Mouse (Mus musculus) midbrain, postnatal 0 days (tissue): ENCODE measurements at regions not wholly inside any gene's neighbourhood (a gene's known extent, or its start where the extent isn't known, plus 50 kb on each side); places are given as distances from the start of the nearest gene placed in this dataset.
A peak's percentile ranks its signal among the peaks of the same experiment; 100 is the strongest.

ENCODE experiments used
- ATAC-seq: fragments of 200-750 bp; cut with Nextera tagmentation; 2 replicates; pipeline ENCODE4 v1.8.0; 2017; ENCODE audit warnings: moderate number of reproducible peaks, mild to moderate bottlenecking, moderate TSS enrichment, moderate library complexity; ENCODE audit not compliant: low FRiP score
- DNase-seq: peaks from one replicate; pipeline ENCODE4 v3.0.0-alpha.2; 2015; ENCODE audit warnings: low spot score
- H3K27ac ChIP-seq: fragments of 300-500 bp; sonication (generic); 2 replicates; pipeline ENCODE4 v1.5.1; 2014; ENCODE audit warnings: low read depth, mild to moderate bottlenecking, low read length, mixed read lengths
- H3K27me3 ChIP-seq: fragments of 300-500 bp; sonication (generic); 2 replicates; pipeline ENCODE4 v1.6.1; 2014; ENCODE audit warnings: low read length, control low read depth, mixed read lengths; ENCODE audit not compliant: insufficient read depth
- H3K36me3 ChIP-seq: fragments of 300-500 bp; sonication (generic); 2 replicates; pipeline ENCODE4 v1.6.1; 2014; ENCODE audit warnings: low read length, control low read depth, mixed read lengths; ENCODE audit not compliant: insufficient read depth
- H3K4me1 ChIP-seq: fragments of 300-500 bp; sonication (generic); 2 replicates; pipeline ENCODE4 v1.6.1; 2014; ENCODE audit warnings: mild to moderate bottlenecking, control low read depth, antibody characterized with exemption, low read length, mixed read lengths; ENCODE audit not compliant: insufficient read depth
- H3K4me2 ChIP-seq: fragments of 300-500 bp; sonication (generic); 2 replicates; pipeline ENCODE4 v1.6.1; 2014; ENCODE audit warnings: low read depth, mild to moderate bottlenecking, low read length, mixed read lengths; ENCODE audit not compliant: poor library complexity, severe bottlenecking
- H3K4me3 ChIP-seq: fragments of 300-500 bp; sonication (generic); 2 replicates; pipeline ENCODE4 v1.5.1; 2014; ENCODE audit warnings: low read depth, mild to moderate bottlenecking, low read length, moderate library complexity
- H3K9ac ChIP-seq: fragments of 300-500 bp; sonication (generic); replicated peaks from 2 replicates; pipeline ENCODE4 v1.6.1; 2014; ENCODE audit warnings: mild to moderate bottlenecking, low read length, moderate library complexity, mixed read lengths; ENCODE audit not compliant: poor library complexity, severe bottlenecking
- H3K9me3 ChIP-seq: fragments of 300-500 bp; sonication (generic); 2 replicates; pipeline ENCODE4 v1.6.1; 2016; ENCODE audit warnings: low read length, control low read depth
- CTCF ChIP-seq: IDR thresholded peaks from 2 replicates; pipeline ENCODE4 v1.5.1; 2016; ENCODE audit warnings: antibody characterized with exemption, mild to moderate bottlenecking
- WGBS: fragments of 180-500 bp; shearing (Covaris S2); extraction: QIAGEN DNeasy Blood & Tissue Kit; methylation state at CpG from one replicate; pipeline ENCODE4 v1.1.7; 2014; 5-methylcytosine and 5-hydroxymethylcytosine counted together

DNA sequence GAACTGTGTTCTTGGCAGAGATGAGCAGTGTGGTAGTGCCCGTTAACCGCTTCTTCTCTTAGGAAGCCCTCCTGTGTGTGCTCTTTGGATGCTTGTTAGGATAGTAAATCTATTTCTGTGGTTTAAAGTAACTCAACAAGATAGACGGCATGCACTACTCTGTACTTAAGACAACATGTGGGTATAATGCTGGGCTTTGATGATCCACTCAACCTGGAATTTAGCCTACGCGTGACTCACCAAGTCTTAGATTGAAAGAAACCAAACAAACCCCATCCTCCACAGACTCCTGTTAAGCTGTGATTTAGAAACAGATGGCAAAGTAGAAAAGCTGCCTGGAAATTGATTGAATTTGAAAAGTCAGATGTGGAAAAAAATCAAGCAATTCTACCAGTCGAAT is 673.5 kb downstream of the Olfm4 start:
- no peak for DNase-seq
- WGBS, result 75% methylated on average over 6 of the region's 6 CpGs

DNA sequence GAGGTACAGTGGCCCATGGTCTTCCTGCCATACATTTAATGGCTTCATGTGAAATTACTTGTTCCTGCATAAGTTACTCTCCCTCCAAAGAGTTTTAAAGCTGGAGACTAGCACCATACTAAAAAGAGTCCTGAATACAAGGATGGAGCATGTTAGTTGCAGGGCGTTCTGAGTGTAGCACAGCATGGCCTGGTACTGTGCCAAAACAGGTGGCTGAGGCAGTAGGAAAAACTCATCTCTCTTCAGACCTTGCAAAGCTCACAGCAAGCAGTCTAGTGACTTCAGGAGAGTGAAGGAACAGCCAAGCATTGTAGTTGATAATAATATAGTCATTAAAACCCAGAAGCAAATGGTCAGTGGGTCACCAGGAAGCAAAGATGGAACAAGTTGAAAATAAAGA is 699.0 kb downstream of the Olfm4 start:
- DNase-seq, result peak; percentile 27
- WGBS, result 62% methylated on average over 1 of the region's 1 CpGs
- H3K27ac ChIP-seq, result no peak overlapping the region
- no peaks in the 10 kb centered on the region for H3K27me3 ChIP-seq
- no peaks in the 10 kb centered on the region for H3K36me3 ChIP-seq
- TF ChIP-seq CTCF, result no peak
- H3K4me2 ChIP-seq, result no peak overlapping the region
- H3K4me1 ChIP-seq, result no peaks in the 10 kb centered on the region
- no peak for ATAC-seq
- no peaks in the 10 kb centered on the region for H3K9me3 ChIP-seq
- no peak overlapping the region for H3K4me3 ChIP-seq
- no peak overlapping the region for H3K9ac ChIP-seq

More for the DNA sequence above, 673.5 kb downstream of the Olfm4 start:
- no peak for TF ChIP-seq CTCF
- no peak for ATAC-seq
- no peak overlapping the region for H3K4me2 ChIP-seq
- H3K4me1 ChIP-seq, result no peaks in the 10 kb centered on the region
- H3K27me3 ChIP-seq, result no peaks in the 10 kb centered on the region
- H3K9me3 ChIP-seq, result no peaks in the 10 kb centered on the region
- H3K4me3 ChIP-seq, result no peak overlapping the region
- H3K9ac ChIP-seq, result no peak overlapping the region
- no peaks in the 10 kb centered on the region for H3K36me3 ChIP-seq
- no peak overlapping the region for H3K27ac ChIP-seq

DNA sequence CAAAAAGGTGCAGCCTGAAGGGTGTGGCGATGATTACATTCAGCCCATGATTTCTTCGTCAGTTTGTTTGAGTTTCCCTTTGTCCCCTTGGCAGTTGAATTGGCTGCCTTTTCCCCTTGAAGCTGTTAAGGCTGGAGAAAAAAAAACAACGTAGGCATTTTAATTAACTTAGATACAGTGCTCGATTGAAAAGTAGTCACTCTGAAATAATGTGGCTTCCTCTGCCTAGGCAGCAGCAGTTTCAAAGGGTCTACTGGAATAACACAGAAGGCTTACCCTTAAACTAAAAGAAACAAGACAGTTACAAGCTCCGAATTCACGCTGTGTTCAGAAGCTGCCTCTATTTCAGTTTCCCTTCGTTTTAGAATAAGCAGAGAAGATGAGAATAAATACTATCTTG is 699.4 kb downstream of the Olfm4 start:
- Histone ChIP-seq H3K27ac (peak overlapping the region; percentile 47), H3K4me2 (no peak overlapping the region), H3K4me1 (no peaks in the 10 kb centered on the region), H3K4me3 (no peak overlapping the region), H3K36me3 (no peaks in the 10 kb centered on the region), H3K9me3 (no peaks in the 10 kb centered on the region), H3K27me3 (no peaks in the 10 kb centered on the region), H3K9ac (no peak overlapping the region)
- ATAC-seq (no peak), DNase-seq (peak; percentile 13)
- TF ChIP-seq CTCF, result no peak
- WGBS, result 35% methylated on average over 7 of the region's 7 CpGs

DNA sequence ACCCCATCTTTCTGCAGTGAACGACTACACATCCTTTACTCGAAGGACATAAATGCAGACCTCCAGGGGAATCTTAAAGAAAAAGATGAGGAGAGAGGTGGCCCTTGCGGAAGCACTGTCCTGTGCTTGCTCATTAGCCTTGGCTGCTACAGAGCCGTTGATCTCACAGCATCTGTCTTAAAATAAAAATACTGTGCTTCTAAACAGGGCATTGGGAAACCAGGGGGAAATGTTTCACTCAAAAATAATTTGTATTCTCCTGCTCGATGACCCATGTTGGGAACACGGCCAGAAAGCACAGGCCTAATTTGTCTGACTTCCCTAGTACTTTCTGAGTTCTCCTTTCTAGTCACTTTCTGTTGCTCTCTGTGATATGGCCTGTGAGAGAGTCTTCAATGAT is 699.8 kb downstream of the Olfm4 start:
- Histone ChIP-seq H3K4me1 (no peaks in the 10 kb centered on the region), H3K27me3 (no peaks in the 10 kb centered on the region), H3K36me3 (no peaks in the 10 kb centered on the region), H3K4me2 (no peak overlapping the region), H3K9ac (no peak overlapping the region), H3K4me3 (no peak overlapping the region), H3K9me3 (no peaks in the 10 kb centered on the region), H3K27ac (peak overlapping the region; percentile 47)
- TF ChIP-seq CTCF, result no peak
- DNase-seq (peak; percentile 28), ATAC-seq (no peak)
- 52% methylated on average over 6 of the region's 6 CpGs for WGBS

DNA sequence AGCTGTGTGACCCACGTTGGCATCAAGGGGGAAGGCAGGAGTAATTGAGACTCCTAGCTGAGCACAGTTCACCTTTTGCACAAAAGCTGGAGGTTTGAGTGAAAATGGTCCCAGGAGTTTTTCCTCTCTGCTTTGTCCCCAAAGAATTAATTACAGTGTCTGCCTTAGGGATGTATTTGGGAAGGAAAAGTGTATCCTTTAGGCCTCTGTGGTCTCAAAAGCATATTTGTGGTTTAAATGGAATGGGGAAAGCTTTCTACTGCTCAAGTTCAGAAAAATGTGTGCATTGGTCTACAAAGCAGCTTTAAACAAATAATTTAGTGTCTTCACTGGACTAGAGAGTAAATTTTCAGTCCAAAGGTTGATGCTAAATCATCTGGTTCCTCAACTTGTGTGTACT is 706.6 kb downstream of the Olfm4 start:
- Histone ChIP-seq H3K27me3 (no peaks in the 10 kb centered on the region), H3K9me3 (no peaks in the 10 kb centered on the region), H3K4me1 (no peaks in the 10 kb centered on the region), H3K4me2 (no peak overlapping the region), H3K4me3 (no peak overlapping the region), H3K27ac (no peak overlapping the region), H3K36me3 (no peaks in the 10 kb centered on the region), H3K9ac (no peak overlapping the region)
- DNase-seq, result no peak
- no peak for ATAC-seq
- TF ChIP-seq CTCF, result no peak
- 22% methylated on average over 1 of the region's 1 CpGs for WGBS

DNA sequence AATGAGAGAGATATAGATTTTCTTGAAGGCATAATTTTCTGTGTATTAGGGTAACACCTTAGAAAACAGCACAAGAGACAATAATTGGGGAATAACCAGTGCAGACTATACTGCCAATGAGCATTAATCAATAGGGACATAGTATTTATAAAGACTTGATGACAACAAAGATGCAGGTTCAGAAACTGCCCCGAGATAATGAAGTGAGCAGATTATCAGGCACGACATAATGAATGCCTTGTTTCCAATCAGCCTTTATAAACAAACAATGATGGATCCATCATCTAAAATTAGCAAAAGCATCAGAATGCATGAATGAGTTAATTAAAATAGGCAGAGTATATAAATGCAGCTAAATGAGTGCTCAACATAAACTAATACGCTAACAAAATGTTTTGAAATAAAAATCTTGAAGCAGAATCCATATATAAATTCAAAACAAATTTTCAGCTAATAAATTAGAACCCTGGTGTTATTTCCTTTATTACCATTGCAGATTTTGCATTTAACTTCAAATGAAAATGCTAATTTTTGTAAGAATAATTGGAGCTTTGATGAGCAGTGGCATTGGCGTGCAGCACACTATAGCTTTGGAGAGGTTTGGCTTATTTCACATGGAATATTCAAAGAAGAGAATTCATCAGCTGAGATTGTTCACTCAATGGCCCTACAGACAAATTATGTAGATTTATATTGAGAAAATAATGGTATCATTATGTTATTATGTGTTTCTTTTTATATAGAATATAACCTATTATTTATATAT is 739.1 kb downstream of the Olfm4 start:
- Histone ChIP-seq H3K27me3 (no peaks in the 10 kb centered on the region), H3K27ac (no peak overlapping the region), H3K36me3 (no peaks in the 10 kb centered on the region), H3K9ac (no peak overlapping the region), H3K4me2 (no peak overlapping the region), H3K4me3 (no peak overlapping the region), H3K9me3 (no peaks in the 10 kb centered on the region), H3K4me1 (no peaks in the 10 kb centered on the region)
- 60% methylated on average over 4 of the region's 4 CpGs for WGBS
- ATAC-seq, result no peak
- no peak for DNase-seq
- TF ChIP-seq CTCF, result no peak
